ENCODE assay signal across 36 mouse cellular contexts in the genomic region with DNA sequence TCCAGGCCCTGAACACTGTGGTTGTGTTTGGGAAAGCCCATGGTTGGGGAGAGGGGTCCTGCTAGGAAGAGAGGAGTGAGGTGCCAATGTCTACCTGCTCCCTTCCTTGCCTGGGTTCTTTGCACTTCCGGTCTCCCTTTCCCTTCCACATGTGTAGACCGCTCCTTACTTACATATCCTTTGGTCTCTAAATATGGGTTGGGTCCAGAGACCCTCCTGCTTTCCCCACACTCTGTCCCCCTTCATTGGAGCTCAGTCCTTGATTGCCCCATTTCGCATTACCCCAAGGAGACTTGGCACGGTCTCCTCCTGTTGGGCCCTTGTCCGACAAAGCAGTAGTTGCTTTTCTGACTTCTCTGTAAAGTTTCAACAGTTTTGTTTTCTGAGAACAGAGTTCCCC. TPM values are rescaled to one million over a fixed set of nuclear protein-coding genes. Genes with fewer than 3 reads are reported as not detected.
DNase-seq lines count a peak whose midpoint lies in the region; ATAC-seq and TF ChIP-seq lines count a peak whose summit lies in the region.
"Had no signal": no experiment of that assay in that cellular context is flagged by ENCODE, and none has a peak within 500 bp of the region (broad histone marks: within the 10 kb centered on the region; RNA-seq: fewer than 3 reads in every experiment).

No protein-coding gene starts in this region.

- intact Hi-C loops in heart, postnatal 25 days (cut with DNase I), result no loop called here

- no peaks in the 10 kb centered on the region for H3K9me3 ChIP-seq in lung, embryonic 16.5 days (ENCODE audit: control insufficient read depth, low read length)
- no peaks in the 10 kb centered on the region for H3K9me3 ChIP-seq in midbrain, postnatal 0 days (ENCODE audit: low read length)
- H3K9me3 ChIP-seq: forebrain, embryonic 10.5 days; forebrain, embryonic 15.5 days; G1E; heart, embryonic 13.5 days; hindbrain, embryonic 10.5 days; hindbrain, embryonic 15.5 days; neural tube, embryonic 15.5 days had no signal

- no peak for ATAC-seq in lung, embryonic 16.5 days (ENCODE audit: low read depth)
- peak; percentile 12; the same call in 1 of the 2 replicates for ATAC-seq in granulocyte monocyte progenitor cell, adult 5-6 weeks (replicated peaks; ENCODE audit: poor library complexity, severe bottlenecking)
- no peak for ATAC-seq in activated CD4-positive, CD25-positive, alpha-beta regulatory T cell, adult 4 months
- ATAC-seq in midbrain, postnatal 0 days (ENCODE audit: low FRiP score), result no peak
- ATAC-seq: inflammation-experienced regulatory T-cells, adult 6 months had no signal

- H3K4me3 ChIP-seq in lung, embryonic 16.5 days (ENCODE audit: low read length), result no peak overlapping the region
- H3K4me3 ChIP-seq in bone marrow, adult 2 months (replicated peaks; ENCODE audit: control insufficient read depth, low read depth, low read length), result no peak overlapping the region
- H3K4me3 ChIP-seq in midbrain, postnatal 0 days (ENCODE audit: low read depth, low read length), result no peak overlapping the region
- H3K4me3 ChIP-seq: forebrain, embryonic 10.5 days; forebrain, embryonic 15.5 days; heart, embryonic 13.5 days; hindbrain, embryonic 10.5 days; hindbrain, embryonic 15.5 days; neural tube, embryonic 15.5 days had no signal

- no peak for TF ChIP-seq CTCF in bone marrow, adult 2 months (IDR thresholded peaks at IDR 0.05; ENCODE audit: control insufficient read depth, insufficient read depth, low read length)
- TF ChIP-seq CTCF in midbrain, postnatal 0 days (IDR thresholded peaks at IDR 0.05), result no peak

- no peak for TF ChIP-seq POLR2A in bone marrow, adult 2 months (IDR thresholded peaks at IDR 0.05; ENCODE audit: borderline replicate concordance, control insufficient read depth, low read depth, low read length)

- H3K9ac ChIP-seq in lung, embryonic 16.5 days (ENCODE audit: low read length), result 0 out of 2 replicates have a peak overlapping the region, but pooled peaks have one; percentile 6
- no peak overlapping the region for H3K9ac ChIP-seq in midbrain, postnatal 0 days (replicated peaks; ENCODE audit: low read length, poor library complexity, severe bottlenecking)
- H3K9ac ChIP-seq: forebrain, embryonic 15.5 days; heart, embryonic 13.5 days; hindbrain, embryonic 15.5 days; neural tube, embryonic 15.5 days had no signal

- H3K4me2 ChIP-seq in lung, embryonic 16.5 days (ENCODE audit: low read depth, low read length), result no peak overlapping the region
- H3K4me2 ChIP-seq in midbrain, postnatal 0 days (ENCODE audit: low read depth, low read length, poor library complexity, severe bottlenecking), result no peak overlapping the region
- H3K4me2 ChIP-seq: forebrain, embryonic 15.5 days; heart, embryonic 13.5 days; hindbrain, embryonic 15.5 days; liver, embryonic 11.5 days; neural tube, embryonic 15.5 days had no signal

- 91% methylated on average over 5 of the region's 5 CpGs for WGBS in lung, embryonic 16.5 days
- WGBS in bone marrow, adult 2 months, result 67% methylated on average over 5 of the region's 5 CpGs
- 98% methylated on average over 5 of the region's 5 CpGs for WGBS in midbrain, postnatal 0 days

- DNase-seq in heart, adult 11 months, result peak; percentile 75
- no peak for DNase-seq in heart, postnatal 25 days (ENCODE audit: low spot score)
- no peak for DNase-seq in lung, adult 18-20 months
- no peak for DNase-seq in midbrain, postnatal 0 days (ENCODE audit: low spot score)
- DNase-seq: adrenal gland, postnatal 10 days; cerebellum, adult 11-12 months; cerebellum, adult 9-11 months; gastrocnemius, postnatal 36 days; heart, postnatal 10 days; kidney, adult 2 months; kidney, postnatal 36 days; left cerebral cortex, postnatal 4 days; midbrain, embryonic 14.5 days; right cerebral cortex, postnatal 14 days; thymus, postnatal 14 days had no signal

- no peaks in the 10 kb centered on the region for H3K36me3 ChIP-seq in lung, embryonic 16.5 days (ENCODE audit: control insufficient read depth, insufficient read depth, low read length)
- H3K36me3 ChIP-seq in midbrain, postnatal 0 days (ENCODE audit: insufficient read depth, low read length), result no peaks in the 10 kb centered on the region
- H3K36me3 ChIP-seq: forebrain, embryonic 10.5 days; forebrain, embryonic 15.5 days; G1E; heart, embryonic 13.5 days; hindbrain, embryonic 10.5 days; hindbrain, embryonic 15.5 days; neural tube, embryonic 15.5 days had no signal

- H3K27ac ChIP-seq in lung, embryonic 16.5 days (ENCODE audit: low read length), result peak overlapping the region; percentile 79
- peak overlapping the region; percentile 39 for H3K27ac ChIP-seq in bone marrow, adult 2 months (ENCODE audit: control insufficient read depth, insufficient read depth, low read depth, low read length, poor library complexity)
- H3K27ac ChIP-seq in midbrain, postnatal 0 days (ENCODE audit: low read depth, low read length), result no peak overlapping the region
- H3K27ac ChIP-seq: forebrain, embryonic 10.5 days; forebrain, embryonic 15.5 days; hindbrain, embryonic 10.5 days; hindbrain, embryonic 15.5 days; macrophage had no signal

- H3K4me1 ChIP-seq in lung, embryonic 16.5 days (replicated peaks; ENCODE audit: control insufficient read depth, insufficient read depth, low read length), result peaks cover 29% of the 10 kb centered on the region
- H3K4me1 ChIP-seq in bone marrow, adult 2 months (ENCODE audit: control insufficient read depth, insufficient read depth, low read length), result peaks cover 9% of the 10 kb centered on the region
- H3K4me1 ChIP-seq in midbrain, postnatal 0 days (ENCODE audit: insufficient read depth, low read length), result no peaks in the 10 kb centered on the region

- no peaks in the 10 kb centered on the region for H3K27me3 ChIP-seq in lung, embryonic 16.5 days (ENCODE audit: control insufficient read depth, insufficient read depth, low read depth, low read length)
- H3K27me3 ChIP-seq in midbrain, postnatal 0 days (ENCODE audit: insufficient read depth, low read length), result no peaks in the 10 kb centered on the region
- H3K27me3 ChIP-seq: forebrain, embryonic 15.5 days; heart, embryonic 13.5 days; hindbrain, embryonic 15.5 days; neural tube, embryonic 15.5 days had no signal

RNA-seq across cellular contexts. Expression of gene Calml3, which starts 32.9 kb away (rescaled TPM):
- not detected for total RNA-seq in heart, postnatal 25 days (2021)
- polyA plus RNA-seq in lung, embryonic 16.5 days (2015; fragmentation: Nextera tagmentation; extraction: Ambion mirVana), result 0.24 and 0.39 TPM in 2 replicates
- polyA plus RNA-seq in bone marrow, adult 2 months (2011; ENCODE audit: insufficient read depth, insufficient read length, low replicate concordance, missing spikeins), result 1.6 TPM in 1 of 2 replicates, not detected in the other
- total RNA-seq in granulocyte monocyte progenitor cell, adult 5-6 weeks (2014; fragmentation: Nextera tagmentation), result not detected in 2 replicates
- total RNA-seq in granulocyte monocyte progenitor cell, adult 5-6 weeks (2017), result not detected in 2 replicates
- polyA plus RNA-seq in activated CD4-positive, CD25-positive, alpha-beta regulatory T cell, adult 4 months (2017; shearing (Covaris generic)), result not detected
- 0.44 TPM in 1 of 2 replicates, not detected in the other for total RNA-seq in midbrain, postnatal 0 days (2014; rRNA removed)
- polyA plus RNA-seq in midbrain, postnatal 0 days (2015; fragmentation: Nextera tagmentation; extraction: Ambion mirVana), result not detected in 2 replicates
- total RNA-seq: adrenal gland, postnatal 10 days; common myeloid progenitor, adult 5-6 weeks; gastrocnemius, adult 18-20 months; gastrocnemius, postnatal 36 days; heart, adult 8-10 months; heart, postnatal 10 days; layer of hippocampus, adult 8-10 months; layer of hippocampus, postnatal 25 days; left cerebral cortex, postnatal 4 days had no signal
- polyA plus RNA-seq: forebrain, embryonic 10.5 days; forebrain, embryonic 15.5 days; frontal cortex, adult 2 months; G1E; heart, embryonic 13.5 days; inflammation-experienced regulatory T-cells, adult 6 months; liver, embryonic 16.5 days; macrophage; midbrain, embryonic 14.5 days; neural tube, embryonic 15.5 days had no signal
